In genomic region chr4:101363231-101363630, GRCm38 (mm10) we compare ENCODE assay signal across 5 mouse cellular contexts. TPM values are rescaled to one million over a fixed set of nuclear protein-coding genes. Genes with fewer than 3 reads are reported as not detected.
A peak's percentile ranks its signal among the peaks of the same experiment; 100 is the strongest.
DNase-seq lines count a peak whose midpoint lies in the region.

No protein-coding gene starts in this region.

- peak; percentile 22 for DNase-seq in adrenal gland, postnatal 14 days
- peak; percentile 38 for DNase-seq in gastrocnemius, adult 18-20 months (ENCODE audit: low spot score)
- peak; percentile 95 for DNase-seq in heart, adult 11 months
- peak; percentile 58 for DNase-seq in skeletal muscle tissue, adult 2 months (ENCODE audit: low read depth, low spot score)
- DNase-seq in testis, postnatal 14 days (ENCODE audit: low spot score), result peak; percentile 64

RNA-seq across cellular contexts. Expression of gene Ak4, which starts 55.8 kb away (rescaled TPM):
- 2.9 and 7.2 TPM in 2 replicates for total RNA-seq in adrenal gland, postnatal 14 days (2021)
- 1 to 10 TPM; 4.9 to 6.6 TPM for total RNA-seq in gastrocnemius, adult 18-20 months (2021)

Comparison
In these comparisons a context has a peak if more than half of its experiments do, and no peak if none do; other contexts are left out.
1. Peak in every context shown above with its lines: DNase-seq.
2. DNase-seq: peak in every context shown above with its lines; median percentile 95 in heart, adult 11 months; 64 in testis, postnatal 14 days; 58 in skeletal muscle tissue, adult 2 months; 38 in gastrocnemius, adult 18-20 months; 22 in adrenal gland, postnatal 14 days.